In genomic region chr1:21231744-21232464, GRCm38 (mm10) we compare ENCODE assay signal across 12 mouse cellular contexts. TPM values are rescaled to one million over a fixed set of nuclear protein-coding genes. Genes with fewer than 3 reads are reported as not detected.
DNase-seq lines count a peak whose midpoint lies in the region; ATAC-seq and TF ChIP-seq lines count a peak whose summit lies in the region.
"Had no signal": no experiment of that assay in that cellular context is flagged by ENCODE, and none has a peak within 500 bp of the region (broad histone marks: within the 10 kb centered on the region; RNA-seq: fewer than 3 reads in every experiment).

No protein-coding gene starts in this region.

- TF ChIP-seq CTCF in lung, postnatal 0 days (IDR thresholded peaks at IDR 0.05): no peak; the same call in 1 of the 2 replicates

- no peak overlapping the region for H3K4me2 ChIP-seq in intestine, embryonic 16.5 days (ENCODE audit: low read depth, low read length)
- no peak overlapping the region for H3K4me2 ChIP-seq in lung, postnatal 0 days (replicated peaks; ENCODE audit: low read depth, low read length)
- H3K4me2 ChIP-seq: neural tube, embryonic 12.5 days had no signal

- peak; percentile 79 for ATAC-seq in intestine, embryonic 16.5 days
- peak; percentile 80 for ATAC-seq in lung, postnatal 0 days
- ATAC-seq: hindbrain, postnatal 0 days; Patski had no signal

- 58% methylated on average over 5 of the region's 5 CpGs for WGBS in intestine, embryonic 16.5 days
- 40% methylated on average over 5 of the region's 5 CpGs for WGBS in lung, postnatal 0 days

- no peak overlapping the region for H3K9ac ChIP-seq in intestine, embryonic 16.5 days (ENCODE audit: low read depth, low read length)
- no peak overlapping the region for H3K9ac ChIP-seq in lung, postnatal 0 days (replicated peaks; ENCODE audit: low read depth)
- H3K9ac ChIP-seq: neural tube, embryonic 12.5 days had no signal

- no peaks in the 10 kb centered on the region for H3K9me3 ChIP-seq in intestine, embryonic 16.5 days (ENCODE audit: control insufficient read depth, low read length)
- H3K9me3 ChIP-seq in lung, postnatal 0 days (ENCODE audit: low read length): no peaks in the 10 kb centered on the region
- H3K9me3 ChIP-seq: neural tube, embryonic 12.5 days had no signal

- H3K36me3 ChIP-seq in intestine, embryonic 16.5 days (ENCODE audit: control insufficient read depth, insufficient read depth, low read length): no peaks in the 10 kb centered on the region
- H3K36me3 ChIP-seq in lung, postnatal 0 days (ENCODE audit: insufficient read depth, low read length): no peaks in the 10 kb centered on the region
- H3K36me3 ChIP-seq: neural tube, embryonic 12.5 days had no signal

- DNase-seq in layer of hippocampus, adult 9-10 months (ENCODE audit: low spot score): peak; percentile 27
- no peak for DNase-seq in layer of hippocampus, adult 11-12 months (ENCODE audit: low spot score)
- DNase-seq in brain, adult 2 months (ENCODE audit: low read depth, low spot score): peak; percentile 67
- DNase-seq in lung, postnatal 0 days (ENCODE audit: low spot score): peak; percentile 72
- no peak for DNase-seq in cerebellum, adult 9-11 months
- no peak for DNase-seq in cerebellum, postnatal 25 days
- DNase-seq in thymus, postnatal 36 days: no peak

- TF ChIP-seq EP300 in lung, postnatal 0 days (IDR thresholded peaks at IDR 0.05): peak; percentile 74

- H3K27ac ChIP-seq in intestine, embryonic 16.5 days (ENCODE audit: low read length): no peak overlapping the region
- H3K27ac ChIP-seq in lung, postnatal 0 days (ENCODE audit: low read length): peak overlapping the region; percentile 51; the same call in 1 of the 2 replicates
- H3K27ac ChIP-seq: hindbrain, postnatal 0 days; neural tube, embryonic 12.5 days had no signal

- no peaks in the 10 kb centered on the region for H3K27me3 ChIP-seq in intestine, embryonic 16.5 days (replicated peaks; ENCODE audit: control insufficient read depth, insufficient read depth, low read length)
- no peaks in the 10 kb centered on the region for H3K27me3 ChIP-seq in lung, postnatal 0 days (replicated peaks; ENCODE audit: insufficient read depth, low read length)
- H3K27me3 ChIP-seq: neural tube, embryonic 12.5 days; Patski had no signal

- no peak overlapping the region for H3K4me3 ChIP-seq in intestine, embryonic 16.5 days (ENCODE audit: low read length)
- no peak overlapping the region for H3K4me3 ChIP-seq in lung, postnatal 0 days (ENCODE audit: low read depth, low read length)
- H3K4me3 ChIP-seq: erythroblast, embryonic 14.5 days; neural tube, embryonic 12.5 days had no signal

- no peaks in the 10 kb centered on the region for H3K4me1 ChIP-seq in intestine, embryonic 16.5 days (ENCODE audit: control insufficient read depth, insufficient read depth, low read length)
- H3K4me1 ChIP-seq in lung, postnatal 0 days (ENCODE audit: insufficient read depth, low read depth, low read length): no peaks in the 10 kb centered on the region
- H3K4me1 ChIP-seq: neural tube, embryonic 12.5 days had no signal

RNA-seq across cellular contexts. Expression of gene Gsta3, which starts 8.5 kb away (rescaled TPM):
- 11.9 and 17.9 TPM in 2 replicates for polyA plus RNA-seq in intestine, embryonic 16.5 days (2015; fragmentation: Nextera tagmentation; extraction: Ambion mirVana)
- polyA plus RNA-seq in lung, postnatal 0 days (2015; fragmentation: Nextera tagmentation; extraction: Ambion mirVana): 23.5 and 28.9 TPM in 2 replicates

RNA-seq across cellular contexts. Expression of gene Tmem14a, which starts 13.5 kb away (rescaled TPM):
- polyA plus RNA-seq in intestine, embryonic 16.5 days (2015; fragmentation: Nextera tagmentation; extraction: Ambion mirVana): 12.8 and 14.1 TPM in 2 replicates
- polyA plus RNA-seq in lung, postnatal 0 days (2015; fragmentation: Nextera tagmentation; extraction: Ambion mirVana): 7.9 and 9.7 TPM in 2 replicates
- polyA plus RNA-seq: erythroblast, embryonic 14.5 days had no signal

Comparison
In these comparisons a context has a peak if more than half of its experiments do, and no peak if none do; other contexts are left out.
1. DNase-seq: peak in layer of hippocampus, adult 9-10 months (single experiment), brain, adult 2 months (single experiment) and lung, postnatal 0 days (single experiment); none in layer of hippocampus, adult 11-12 months (single experiment), cerebellum, adult 9-11 months (single experiment), cerebellum, postnatal 25 days (0 of 2) and thymus, postnatal 36 days (0 of 2).